ENCODE assay signal across 1 mouse cellular context in the genomic region with DNA sequence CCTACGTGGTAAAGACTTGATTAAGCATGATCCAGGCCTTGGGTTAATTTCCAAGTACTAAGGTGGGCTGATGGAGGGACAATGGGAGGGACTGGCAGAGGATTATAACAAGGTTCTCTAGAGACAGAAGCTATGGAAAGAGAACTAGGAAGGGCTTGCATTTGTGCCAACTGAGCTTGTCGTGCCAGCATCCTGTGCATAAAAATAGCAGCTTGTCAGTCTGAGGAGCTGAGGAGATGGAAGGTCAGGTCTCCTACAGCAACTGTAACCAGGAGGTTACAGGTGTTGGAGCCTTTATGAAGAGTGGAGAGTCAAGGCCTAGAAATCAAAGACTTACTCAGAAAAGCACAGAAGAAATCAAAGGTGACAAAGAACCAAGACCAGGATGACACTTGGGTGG.
TF ChIP-seq lines count a peak whose summit lies in the region.

No protein-coding gene starts in this region.

TF ChIP-seq in CH12.LX, 34 proteins besides CTCF, POLR2A, EP300 and RAD21 (continued from another document):
- TF ChIP-seq CHD2 (IDR thresholded peaks at IDR 0.05; ENCODE audit: low read length) (no peak), MAFK (IDR thresholded peaks at IDR 0.05; ENCODE audit: insufficient replicate concordance, low read length) (no peak)
